Mouse (Mus musculus): ENCODE data around the gene Ctdnep1.
"Not testable (repeated sequence)": the region's sequence is repeated elsewhere in the genome, so short reads cannot be mapped to it uniquely, and the experiment has no call there.

The Ctdnep1 gene

GRCm38 (mm10) chr11:70014880-70015558 lies 34.1 kb downstream of the Ctdnep1 start, which contains the start of gene Acadvl:
Gene Acadvl (minus strand): TSS chr11:70015411.
- peak; percentile 89 to 90 for DNase-seq

- no peak for DNase-seq
Observed at GRCm38 (mm10) chr11:70015677-70016076, 34.7 kb downstream of the Ctdnep1 start.

- not testable (repeated sequence) for DNase-seq
Observed at GRCm38 (mm10) chr11:70016177-70016576, 35.2 kb downstream of the Ctdnep1 start.

- peak in 1 of 2 experiments; percentile 9 for DNase-seq
Observed at GRCm38 (mm10) chr11:70016669-70017068, 35.7 kb downstream of the Ctdnep1 start, which contains the start of gene Dlg4. Gene Dlg4 (plus strand): TSS chr11:70016942.

GRCm38 (mm10) chr11:70017199-70017767 lies 36.3 kb downstream of the Ctdnep1 start:
- DNase-seq = peak in 1 of 2 experiments; percentile 23

- peak; percentile 61 to 71 for DNase-seq
Observed at GRCm38 (mm10) chr11:70018131-70018990, 37.4 kb downstream of the Ctdnep1 start.

- DNase-seq = no peak
Observed at GRCm38 (mm10) chr11:70019495-70020021, 38.6 kb downstream of the Ctdnep1 start.

- DNase-seq = no peak
Observed at GRCm38 (mm10) chr11:70020022-70020631, 39.2 kb downstream of the Ctdnep1 start.

- DNase-seq = peak; percentile 80 to 81
Observed at GRCm38 (mm10) chr11:70020731-70021263, 39.8 kb downstream of the Ctdnep1 start.

GRCm38 (mm10) chr11:70021264-70022132 lies 40.5 kb downstream of the Ctdnep1 start:
- peak; percentile 98 to 99 for DNase-seq

- no peak for DNase-seq
Observed at GRCm38 (mm10) chr11:70023481-70024150, 42.7 kb downstream of the Ctdnep1 start.

- no peak for DNase-seq
Observed at GRCm38 (mm10) chr11:70024151-70024514, 43.2 kb downstream of the Ctdnep1 start.

- peak; percentile 57 to 80 for DNase-seq
Observed at GRCm38 (mm10) chr11:70026689-70027088, 45.7 kb downstream of the Ctdnep1 start.

- peak in 1 of 2 experiments; percentile 36 for DNase-seq
Observed at GRCm38 (mm10) chr11:70027397-70027796, 46.4 kb downstream of the Ctdnep1 start.

GRCm38 (mm10) chr11:70028401-70029129 lies 47.6 kb downstream of the Ctdnep1 start:
- DNase-seq = no peak

- peak; percentile 81 to 86 for DNase-seq
Observed at GRCm38 (mm10) chr11:70029130-70029801, 48.3 kb downstream of the Ctdnep1 start.

GRCm38 (mm10) chr11:70029829-70030550 lies 49.0 kb downstream of the Ctdnep1 start:
- no peak for DNase-seq

- DNase-seq = no peak
Observed at GRCm38 (mm10) chr11:70030651-70031320, 49.8 kb downstream of the Ctdnep1 start.
